Mouse (Mus musculus) heart, postnatal 10 days (tissue): ENCODE data around the gene Fam174b. TPM values are rescaled to one million over a fixed set of nuclear protein-coding genes. Genes with fewer than 3 reads are reported as not detected.

ENCODE experiments used
- DNase-seq, 2 experiments: peaks; one replicate each; pipeline ENCODE4 v3.0.0; 2021
- intact Hi-C: fragments of 180-260 bp; cut with DNase I; formaldehyde crosslinking; loops from one replicate; pipeline ENCODE4 v1.15.1; 2025
- total RNA-seq, 2 experiments: library from RNA; stranded (reverse); gene quantifications; 2 replicates each; pipeline ENCODE4 v1.2.3; 2021

Fam174b gene
- total RNA-seq, 2 experiments from 2014 or later: 123 to 153 TPM

GRCm38 (mm10) chr7:73747531-73747930 is 7.4 kb downstream of the Fam174b start:
- no peak for DNase-seq
- intact Hi-C loops: loop anchor here (10.0 kb wide), 1 partner anchor 223 kb away; no protein-coding TSS in a partner anchor

- DNase-seq: no peak
- intact Hi-C loops: loop anchor here (2.0 to 10.0 kb wide), 2 partner anchors 94 to 224 kb away; no protein-coding TSS in a partner anchor
These were observed 8.5 kb downstream of the Fam174b start for GRCm38 (mm10) chr7:73748437-73749108.

- intact Hi-C loops: loop anchor here (2.0 to 10.0 kb wide), 2 partner anchors 95 to 225 kb away; no protein-coding TSS in a partner anchor
- no peak for DNase-seq
These were observed 9.2 kb downstream of the Fam174b start for GRCm38 (mm10) chr7:73749339-73749738.

GRCm38 (mm10) chr7:73749983-73750382 is 9.9 kb downstream of the Fam174b start:
- intact Hi-C loops: loop anchor here (2.0 to 10.0 kb wide), 2 partner anchors 95 to 225 kb away; no protein-coding TSS in a partner anchor
- DNase-seq: no peak

- no peak for DNase-seq
These were observed 13.5 kb downstream of the Fam174b start for GRCm38 (mm10) chr7:73753598-73753997.

GRCm38 (mm10) chr7:73755377-73756110 is 15.4 kb downstream of the Fam174b start:
- no peak for DNase-seq
- intact Hi-C loops: no loop called here

More at GRCm38 (mm10) chr7:73753598-73753997, 13.5 kb downstream of the Fam174b start:
- intact Hi-C loops: no loop called here

GRCm38 (mm10) chr7:73761691-73762189 is 21.6 kb downstream of the Fam174b start:
- no peak for DNase-seq
- intact Hi-C loops: no loop called here

GRCm38 (mm10) chr7:73764679-73765078 is 24.6 kb downstream of the Fam174b start:
- no peak for DNase-seq
- intact Hi-C loops: no loop called here

GRCm38 (mm10) chr7:73765186-73765903 is 25.2 kb downstream of the Fam174b start:
- DNase-seq: no peak
- intact Hi-C loops: no loop called here

GRCm38 (mm10) chr7:73769224-73769623 is 29.1 kb downstream of the Fam174b start:
- DNase-seq: peak; percentile 58 to 68

GRCm38 (mm10) chr7:73771384-73772274 is 31.5 kb downstream of the Fam174b start:
- intact Hi-C loops: loop anchor here (2.0 kb wide), 1 partner anchor 37 kb away; no protein-coding TSS in a partner anchor
- peak; percentile 46 to 48 for DNase-seq

More at GRCm38 (mm10) chr7:73769224-73769623, 29.1 kb downstream of the Fam174b start:
- intact Hi-C loops: no loop called here

GRCm38 (mm10) chr7:73772275-73772765 is 32.2 kb downstream of the Fam174b start:
- DNase-seq: peak in 1 of 2 experiments; percentile 27
- intact Hi-C loops: loop anchor here (2.0 kb wide), 1 partner anchor 36 kb away; no protein-coding TSS in a partner anchor

GRCm38 (mm10) chr7:73774781-73775180 is 34.7 kb downstream of the Fam174b start:
- intact Hi-C loops: no loop called here
- peak; percentile 40 to 59 for DNase-seq

- no peak for DNase-seq
- intact Hi-C loops: no loop called here
These were observed 37.7 kb downstream of the Fam174b start for GRCm38 (mm10) chr7:73777777-73778176.

- peak; percentile 51 to 53 for DNase-seq
- intact Hi-C loops: no loop called here
These were observed 44.8 kb downstream of the Fam174b start for GRCm38 (mm10) chr7:73784736-73785428.

GRCm38 (mm10) chr7:73785815-73786214 is 45.7 kb downstream of the Fam174b start:
- DNase-seq: no peak
- intact Hi-C loops: no loop called here

GRCm38 (mm10) chr7:73787513-73787912 is 47.4 kb downstream of the Fam174b start:
- no peak for DNase-seq
- intact Hi-C loops: no loop called here

GRCm38 (mm10) chr7:73791096-73791495 is 51.0 kb downstream of the Fam174b start:
- intact Hi-C loops: no loop called here
- DNase-seq: no peak

- no peak for DNase-seq
- intact Hi-C loops: no loop called here
These were observed 52.1 kb downstream of the Fam174b start for GRCm38 (mm10) chr7:73792155-73792554.
